ENCODE assay signal across 8 mouse cellular contexts in genomic region chr7:80113989-80114388, GRCm38 (mm10). TPM values are rescaled to one million over a fixed set of nuclear protein-coding genes. Genes with fewer than 3 reads are reported as not detected.
DNase-seq lines count a peak whose midpoint lies in the region; ATAC-seq and TF ChIP-seq lines count a peak whose summit lies in the region.

No protein-coding gene starts in this region.

- peak overlapping the region; percentile 100 for H3K9ac ChIP-seq in heart, embryonic 11.5 days (ENCODE audit: low read depth, low read length)
- peak overlapping the region; percentile 99 for H3K9ac ChIP-seq in kidney, embryonic 14.5 days (ENCODE audit: low read depth, low read length)
- peak overlapping the region; percentile 98 for H3K9ac ChIP-seq in lung, embryonic 16.5 days (ENCODE audit: low read length)
- peak overlapping the region; percentile 95 for H3K9ac ChIP-seq in stomach, postnatal 0 days (ENCODE audit: low read length)

- ATAC-seq in erythroblast, adult 5-6 weeks (replicated peaks; ENCODE audit: low FRiP score, poor library complexity, severe bottlenecking) = no peak
- ATAC-seq in heart, embryonic 11.5 days (replicated peaks; ENCODE audit: insufficient number of reproducible peaks, low FRiP score, low TSS enrichment) = no peak
- ATAC-seq in kidney, embryonic 14.5 days (ENCODE audit: low FRiP score, low TSS enrichment) = peak; percentile 4; the same call in 1 of the 2 replicates
- peak; percentile 18 for ATAC-seq in lung, embryonic 16.5 days (ENCODE audit: low read depth)
- ATAC-seq in stomach, postnatal 0 days (ENCODE audit: low FRiP score, low TSS enrichment) = 0 out of 2 replicates have a peak, but pooled peaks have one; percentile 19

- DNase-seq in embryo, embryonic 9.5 days (ENCODE audit: extremely low spot score) = peak; percentile 48
- peak; percentile 77 for DNase-seq in stomach, postnatal 0 days (ENCODE audit: low spot score)
- no peak for DNase-seq in cerebellum, adult 9-10 months

- 14% methylated on average over 10 of the region's 10 CpGs for WGBS in heart, embryonic 11.5 days (ENCODE audit: insufficient replicate concordance)
- WGBS in kidney, embryonic 14.5 days = 5% methylated on average over 10 of the region's 10 CpGs
- WGBS in lung, embryonic 16.5 days = 3% methylated on average over 10 of the region's 10 CpGs
- 5% methylated on average over 10 of the region's 10 CpGs for WGBS in stomach, postnatal 0 days

- peak overlapping the region; percentile 82 for H3K4me3 ChIP-seq in erythroblast, embryonic 14.5 days (replicated peaks)
- peak overlapping the region; percentile 90 for H3K4me3 ChIP-seq in heart, embryonic 11.5 days (ENCODE audit: low read depth, low read length)
- H3K4me3 ChIP-seq in kidney, embryonic 14.5 days (ENCODE audit: low read length) = peak overlapping the region; percentile 98
- H3K4me3 ChIP-seq in lung, embryonic 16.5 days (ENCODE audit: low read length) = peak overlapping the region; percentile 89
- H3K4me3 ChIP-seq in stomach, postnatal 0 days (ENCODE audit: low read depth, low read length) = peak overlapping the region; percentile 92

- peak overlapping the region; percentile 99 for H3K27ac ChIP-seq in heart, embryonic 11.5 days (ENCODE audit: low read depth, low read length)
- H3K27ac ChIP-seq in kidney, embryonic 14.5 days (ENCODE audit: low read depth, low read length) = peak overlapping the region; percentile 97
- H3K27ac ChIP-seq in lung, embryonic 16.5 days (ENCODE audit: low read length) = peak overlapping the region; percentile 97
- H3K27ac ChIP-seq in stomach, postnatal 0 days (replicated peaks) = peak overlapping the region; percentile 98

- H3K9me3 ChIP-seq in erythroblast, embryonic 14.5 days (ENCODE audit: control insufficient read depth, low read length) = no peaks in the 10 kb centered on the region
- no peaks in the 10 kb centered on the region for H3K9me3 ChIP-seq in heart, embryonic 11.5 days (replicated peaks; ENCODE audit: control insufficient read depth, low read length)
- H3K9me3 ChIP-seq in kidney, embryonic 14.5 days (ENCODE audit: control insufficient read depth, low read length) = no peaks in the 10 kb centered on the region
- H3K9me3 ChIP-seq in lung, embryonic 16.5 days (ENCODE audit: control insufficient read depth, low read length) = no peaks in the 10 kb centered on the region
- H3K9me3 ChIP-seq in stomach, postnatal 0 days (ENCODE audit: control insufficient read depth, low read length) = no peaks in the 10 kb centered on the region

- TF ChIP-seq EP300 in stomach, postnatal 0 days (optimal IDR thresholded peaks at IDR 0.05) = no peak

- no peaks in the 10 kb centered on the region for H3K36me3 ChIP-seq in erythroblast, embryonic 14.5 days (ENCODE audit: control insufficient read depth)
- peaks cover 2% of the 10 kb centered on the region; the same call in 1 of the 2 replicates for H3K36me3 ChIP-seq in heart, embryonic 11.5 days (ENCODE audit: control insufficient read depth, insufficient read depth, low read length)
- H3K36me3 ChIP-seq in kidney, embryonic 14.5 days (ENCODE audit: control insufficient read depth, insufficient read depth, low read length) = peaks cover 16% of the 10 kb centered on the region; the same call in 1 of the 2 replicates
- H3K36me3 ChIP-seq in lung, embryonic 16.5 days (ENCODE audit: control insufficient read depth, insufficient read depth, low read length) = peaks cover 5% of the 10 kb centered on the region; the same call in 1 of the 2 replicates
- no peaks in the 10 kb centered on the region for H3K36me3 ChIP-seq in stomach, postnatal 0 days (ENCODE audit: control insufficient read depth, insufficient read depth, low read length)

- no peak for TF ChIP-seq CTCF in stomach, postnatal 0 days (IDR thresholded peaks at IDR 0.05; ENCODE audit: low read depth)

- peak overlapping the region; percentile 97 for H3K4me2 ChIP-seq in heart, embryonic 11.5 days
- peak overlapping the region; percentile 84 for H3K4me2 ChIP-seq in kidney, embryonic 14.5 days (replicated peaks; ENCODE audit: low read depth, low read length)
- H3K4me2 ChIP-seq in lung, embryonic 16.5 days (ENCODE audit: low read depth, low read length) = peak overlapping the region; percentile 52
- peak overlapping the region; percentile 94 for H3K4me2 ChIP-seq in stomach, postnatal 0 days (replicated peaks; ENCODE audit: low read depth)

- H3K4me1 ChIP-seq in erythroblast, embryonic 14.5 days (ENCODE audit: control insufficient read depth) = peaks cover 58% of the 10 kb centered on the region
- peaks cover 21% of the 10 kb centered on the region for H3K4me1 ChIP-seq in heart, embryonic 11.5 days (ENCODE audit: control insufficient read depth, insufficient read depth, low read length)
- H3K4me1 ChIP-seq in kidney, embryonic 14.5 days (ENCODE audit: control insufficient read depth, insufficient read depth, low read length) = peaks cover 29% of the 10 kb centered on the region
- H3K4me1 ChIP-seq in lung, embryonic 16.5 days (replicated peaks; ENCODE audit: control insufficient read depth, insufficient read depth, low read length) = peaks cover 39% of the 10 kb centered on the region
- peaks cover 10% of the 10 kb centered on the region for H3K4me1 ChIP-seq in stomach, postnatal 0 days (replicated peaks; ENCODE audit: control insufficient read depth, insufficient read depth)

- H3K27me3 ChIP-seq in erythroblast, embryonic 14.5 days (ENCODE audit: control insufficient read depth) = no peaks in the 10 kb centered on the region
- H3K27me3 ChIP-seq in heart, embryonic 11.5 days (ENCODE audit: control insufficient read depth, insufficient read depth, low read length) = no peaks in the 10 kb centered on the region
- H3K27me3 ChIP-seq in kidney, embryonic 14.5 days (ENCODE audit: control insufficient read depth, insufficient read depth, low read length) = no peaks in the 10 kb centered on the region
- H3K27me3 ChIP-seq in lung, embryonic 16.5 days (ENCODE audit: control insufficient read depth, insufficient read depth, low read depth, low read length) = no peaks in the 10 kb centered on the region
- no peaks in the 10 kb centered on the region for H3K27me3 ChIP-seq in stomach, postnatal 0 days (ENCODE audit: control insufficient read depth, insufficient read depth, low read length)

RNA-seq across cellular contexts. Expression of gene Idh2, which starts 1.2 kb away (rescaled TPM):
- polyA plus RNA-seq in erythroblast, embryonic 14.5 days (2012) = 3.8 and 4.1 TPM in 2 replicates
- total RNA-seq in erythroblast, adult 5-6 weeks (2015; ENCODE audit: low replicate concordance) = 20.3 and 31.3 TPM in 2 replicates
- 17.6 and 24.5 TPM in 2 replicates for total RNA-seq in erythroblast, adult 5-6 weeks (2017; ENCODE audit: low replicate concordance)
- 1,200 and 1,395 TPM in 2 replicates for polyA plus RNA-seq in heart, embryonic 11.5 days (2014; fragmentation: Nextera tagmentation; extraction: Ambion mirVana)
- polyA plus RNA-seq in kidney, embryonic 14.5 days (2014; fragmentation: Nextera tagmentation; extraction: Ambion mirVana) = 549 and 658 TPM in 2 replicates
- 671 and 680 TPM in 2 replicates for polyA plus RNA-seq in lung, embryonic 16.5 days (2015; fragmentation: Nextera tagmentation; extraction: Ambion mirVana)
- 288 TPM in 2 replicates for polyA plus RNA-seq in stomach, postnatal 0 days (2015; fragmentation: Nextera tagmentation; extraction: Ambion mirVana)

Comparison
In these comparisons a context has a peak if more than half of its experiments do, and no peak if none do; other contexts are left out.
1. ATAC-seq: peak in kidney, embryonic 14.5 days (single experiment), lung, embryonic 16.5 days (single experiment) and stomach, postnatal 0 days (single experiment); none in erythroblast, adult 5-6 weeks (single experiment) and heart, embryonic 11.5 days (single experiment).
2. RNA of gene Idh2, which starts 1.2 kb away (polyA plus RNA-seq): 1,200 to 1,395 TPM in heart, embryonic 11.5 days, 671 to 680 TPM in lung, embryonic 16.5 days, 549 to 658 TPM in kidney, embryonic 14.5 days and 288 TPM in stomach, postnatal 0 days; 3.8 to 4.1 TPM in erythroblast, embryonic 14.5 days; every median in the first group is over 10 times any median in the second.
3. Peak in every context shown above with its lines, with median percentiles within 50 percentile points of each other: H3K4me3 ChIP-seq, H3K27ac ChIP-seq, H3K4me2 ChIP-seq and H3K9ac ChIP-seq.